Mouse (Mus musculus) bone marrow macrophage, adult 2 months (primary cell): ENCODE results near the gene Unc13a.

Source experiments
- CTCF ChIP-seq: IDR thresholded peaks from 2 replicates; pipeline ENCODE4 v1.5.1; 2012; ENCODE audit warnings: low read depth, mild to moderate bottlenecking, low read length, moderate library complexity
- POLR2A ChIP-seq: IDR thresholded peaks from 2 replicates; pipeline ENCODE4 v1.6.1; 2012; ENCODE audit warnings: mild to moderate bottlenecking, low read depth, low read length, borderline replicate concordance

DNA sequence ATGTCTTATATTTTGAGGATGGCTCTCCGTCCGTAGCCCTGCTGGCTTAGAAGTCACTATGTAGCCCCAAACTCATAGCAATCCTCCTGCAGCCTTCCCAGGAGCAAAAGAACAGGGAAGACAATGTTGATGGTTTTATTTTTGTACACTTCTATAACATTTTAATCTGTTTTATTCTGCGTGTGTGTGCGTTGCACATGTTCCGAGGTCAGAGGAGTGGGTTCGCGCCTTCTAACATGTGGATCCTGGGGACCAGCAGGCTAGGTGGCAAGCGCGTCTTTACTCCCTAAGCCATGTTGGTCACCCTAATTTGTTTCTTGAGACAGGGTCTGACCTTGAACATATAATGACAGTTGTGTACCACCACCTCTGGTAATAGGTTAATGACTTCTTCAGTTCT, 5.2 kb upstream of the Unc13a start:
- no peak for TF ChIP-seq POLR2A
- no peak for TF ChIP-seq CTCF
